Mouse (Mus musculus) right cerebral cortex, adult 2 months (tissue): ENCODE measurements around the gene Rfc2.

Experiments
- DNase-seq, 2 experiments: peaks; one replicate each; pipeline ENCODE4 v3.0.0; 2021 to 2022; ENCODE audit warnings: low spot score in 2 of 2

Gene Rfc2

DNA sequence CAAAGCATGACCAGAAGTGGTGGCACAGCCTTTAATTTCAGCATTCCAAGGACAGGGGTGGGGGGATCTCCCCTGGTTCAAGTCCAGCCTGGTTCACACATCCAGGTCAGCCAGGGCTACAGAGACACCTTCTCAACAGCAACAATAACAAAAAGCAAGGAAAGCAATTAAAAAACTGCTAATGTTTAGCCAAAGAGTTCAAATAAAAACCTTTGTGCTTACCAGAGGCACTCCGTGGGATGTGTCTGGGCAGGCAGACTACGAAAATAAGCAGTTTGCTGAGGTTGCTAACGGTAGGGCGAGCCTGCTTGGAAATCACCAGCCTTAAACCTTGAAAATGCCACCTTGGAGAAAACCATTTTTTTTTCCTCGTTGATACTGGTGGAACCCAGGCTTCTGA is at the start of gene Rfc2:
Rfc2 (plus strand) TSS at position 221 of the 400 bp plus-strand sequence.
- DNase-seq: no peak

DNA sequence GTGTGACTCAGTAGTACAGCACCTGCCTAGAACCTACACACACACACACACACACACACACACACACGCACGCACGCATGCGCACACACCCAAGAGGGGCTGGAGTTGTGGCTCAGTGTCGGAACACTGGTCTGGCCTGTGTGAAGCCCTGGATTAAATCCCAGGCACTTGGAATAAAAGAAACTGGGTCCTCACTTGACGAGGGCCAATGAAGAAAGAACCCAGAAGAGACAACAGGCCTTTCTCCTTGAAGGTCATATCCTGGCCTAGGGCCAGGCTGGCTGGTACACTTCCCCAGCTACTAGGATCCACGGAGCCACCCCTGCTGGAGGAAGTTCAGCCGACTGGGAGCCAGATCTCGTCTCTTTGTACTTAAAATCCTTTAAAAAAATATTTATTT is 49.6 kb upstream of the Rfc2 start:
- no peak for DNase-seq

DNA sequence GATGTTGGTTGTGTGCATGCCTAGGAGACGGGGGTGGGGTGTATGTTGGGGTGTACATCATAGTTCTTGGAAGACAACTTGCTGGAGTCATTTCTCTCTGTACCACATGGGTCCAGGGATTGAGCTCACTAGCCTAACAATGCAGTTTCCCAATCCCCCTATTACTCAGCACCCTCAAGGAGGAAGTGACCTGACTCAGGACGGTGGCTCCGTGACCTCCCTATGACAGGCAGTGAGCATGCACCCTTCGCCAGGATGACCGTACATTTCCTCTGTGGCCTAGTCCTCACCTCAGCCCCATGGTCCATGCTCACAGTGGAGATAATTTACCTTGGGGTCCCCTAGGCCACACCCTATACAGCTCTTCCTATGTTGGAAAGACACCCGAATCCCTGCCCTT is 48.7 kb upstream of the Rfc2 start:
- DNase-seq: no peak

DNA sequence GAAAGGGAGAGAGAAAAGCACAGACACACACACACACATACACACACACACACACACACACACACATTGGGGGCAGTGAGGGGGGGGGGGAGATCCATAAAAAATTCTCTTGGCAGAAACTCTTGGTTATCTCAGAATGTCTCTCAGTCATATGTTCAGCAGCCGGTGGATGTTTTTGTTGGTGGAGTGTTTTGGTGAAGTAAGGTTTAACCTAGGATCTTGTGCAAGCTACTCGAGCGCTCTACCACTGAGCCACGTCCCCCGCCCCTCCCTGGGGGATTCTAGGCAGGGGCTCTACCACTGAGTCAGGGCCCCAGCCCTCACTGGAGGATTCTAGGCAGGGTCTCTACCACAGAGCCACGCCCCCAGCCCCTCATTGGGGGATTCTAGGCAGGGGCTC is 45.1 kb upstream of the Rfc2 start:
- DNase-seq: no peak

DNA sequence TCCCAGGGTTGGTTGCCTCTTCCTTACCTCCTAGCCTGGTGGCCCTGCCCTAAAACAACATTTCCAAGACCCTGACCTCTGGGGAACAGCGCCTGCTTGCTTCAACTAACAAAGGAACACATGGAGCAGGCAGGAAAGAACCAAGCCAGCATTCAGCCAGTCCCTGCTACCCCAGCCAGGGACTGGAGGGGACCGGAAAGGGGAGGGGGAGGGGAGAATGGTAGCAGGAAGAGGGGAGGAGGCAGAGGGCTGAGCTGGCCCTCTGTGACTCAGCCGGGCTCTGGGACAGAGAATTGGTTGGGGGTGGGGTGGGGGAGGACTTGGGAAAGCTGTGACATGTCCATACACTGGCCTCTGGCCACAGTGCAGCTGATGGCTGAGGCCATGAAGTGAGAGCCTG is 41.3 kb upstream of the Rfc2 start:
- DNase-seq: no peak

DNA sequence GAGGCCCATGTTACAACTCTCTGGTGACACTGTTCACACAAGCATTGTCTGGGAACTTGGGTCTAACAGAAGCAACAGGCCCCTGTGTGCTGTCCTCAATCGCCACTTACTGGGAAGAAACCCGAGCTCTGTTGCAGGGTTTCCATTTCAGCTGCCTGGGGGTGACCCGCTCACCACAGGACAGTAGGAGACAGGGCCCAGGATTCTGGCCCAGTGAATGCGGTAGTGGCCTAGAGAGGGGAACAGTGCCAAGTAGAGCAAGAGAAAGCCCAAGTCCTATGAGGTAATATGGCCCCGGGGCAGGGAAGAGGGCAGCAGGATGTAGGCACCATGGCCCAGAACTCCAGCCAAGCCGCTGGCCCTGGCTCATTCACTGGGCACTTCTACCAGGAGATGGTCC is 40.3 kb upstream of the Rfc2 start:
- no peak for DNase-seq

DNA sequence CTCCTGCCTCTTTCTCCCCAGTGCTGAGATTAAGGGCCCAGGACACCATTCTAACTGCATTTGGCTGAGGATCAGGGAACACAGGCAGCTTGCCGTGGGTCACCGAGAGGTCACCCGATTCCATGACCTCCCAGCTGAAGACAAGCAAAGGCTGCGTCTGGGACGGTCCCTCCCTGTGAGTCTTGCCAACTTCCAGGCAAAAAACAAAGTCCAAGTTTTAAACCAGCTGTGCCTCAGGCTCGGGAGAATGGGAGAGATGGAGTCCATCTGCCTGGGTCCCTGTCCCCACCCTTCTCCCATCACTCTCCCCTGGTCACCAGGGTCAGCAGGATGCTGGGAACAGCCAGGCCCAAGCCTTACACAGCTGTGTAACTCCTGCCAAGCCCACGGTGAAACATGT is 39.5 kb upstream of the Rfc2 start:
- DNase-seq: no peak

DNA sequence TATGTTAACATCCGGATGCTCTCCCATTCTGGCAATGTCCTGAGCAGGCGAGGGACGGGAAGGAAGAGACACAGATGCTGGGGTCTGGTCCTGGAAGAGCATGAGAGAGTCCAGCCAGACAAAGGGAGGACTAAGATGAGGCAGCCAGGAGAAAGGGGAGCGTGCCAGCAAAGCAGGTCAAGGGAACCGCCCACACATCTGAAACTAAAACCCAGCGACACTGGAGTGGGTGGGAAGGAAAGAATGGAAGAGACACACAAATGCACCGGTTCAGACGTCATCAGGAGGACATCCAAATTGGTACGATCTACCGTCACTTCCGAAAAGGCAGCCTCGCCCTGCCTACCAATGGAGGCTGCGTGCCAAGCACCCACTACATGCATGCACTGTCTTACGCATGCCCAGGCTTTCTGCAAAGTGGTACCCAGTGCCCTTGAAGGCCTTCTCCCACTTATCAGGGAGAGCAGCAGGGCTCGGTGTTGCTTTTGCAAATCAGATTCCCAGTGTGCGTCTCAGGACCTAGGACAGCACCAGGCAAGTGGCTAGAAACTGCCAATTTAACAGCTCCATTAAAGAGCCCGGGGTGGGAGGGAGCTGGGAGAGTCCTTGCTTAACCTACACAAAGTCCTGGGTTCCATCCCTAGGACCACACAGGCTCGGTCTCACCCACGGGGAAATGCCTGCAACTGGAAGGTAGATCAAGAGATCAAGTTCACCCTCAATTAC is 36.5 kb upstream of the Rfc2 start:
- DNase-seq: peak; percentile 73 to 76

DNA sequence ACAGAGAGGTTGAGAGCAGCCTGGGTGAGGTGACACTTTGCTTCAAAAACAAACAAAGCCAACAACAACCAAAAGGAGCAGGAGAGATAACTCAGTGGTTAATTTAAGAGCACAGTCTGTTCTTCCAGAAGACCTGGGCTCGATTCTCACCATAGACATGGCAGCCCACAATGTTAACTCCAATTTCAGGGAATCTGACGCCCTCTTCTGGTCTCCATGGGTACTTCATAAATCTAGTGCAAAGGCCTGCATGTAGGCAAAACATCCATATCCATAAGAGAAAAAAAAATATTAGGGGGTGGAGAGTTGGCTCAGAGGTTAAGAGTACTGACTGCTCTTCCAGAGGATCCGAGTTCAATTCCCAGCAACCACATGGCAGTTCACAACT is 35.9 kb upstream of the Rfc2 start:
- DNase-seq: no peak

DNA sequence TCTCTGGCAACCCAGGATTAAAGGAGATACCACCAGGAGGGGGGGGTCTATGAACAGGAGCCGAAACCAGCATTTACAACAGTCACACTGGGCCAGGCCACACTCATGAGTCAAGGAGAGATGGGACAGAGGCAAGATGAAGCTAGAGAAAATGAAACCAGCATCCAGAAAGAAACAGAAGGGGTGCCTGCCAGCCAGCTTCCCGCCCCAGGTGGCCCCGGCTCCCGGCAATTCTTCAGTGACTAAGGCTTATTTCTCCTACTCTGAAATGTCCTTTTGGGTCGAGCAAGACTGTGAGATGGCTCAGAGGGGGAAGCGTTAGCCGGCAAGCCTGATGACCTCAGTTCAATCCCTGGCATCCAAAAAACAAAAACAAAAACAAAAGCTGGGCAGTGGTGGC is 34.4 kb upstream of the Rfc2 start:
- DNase-seq: no peak

DNA sequence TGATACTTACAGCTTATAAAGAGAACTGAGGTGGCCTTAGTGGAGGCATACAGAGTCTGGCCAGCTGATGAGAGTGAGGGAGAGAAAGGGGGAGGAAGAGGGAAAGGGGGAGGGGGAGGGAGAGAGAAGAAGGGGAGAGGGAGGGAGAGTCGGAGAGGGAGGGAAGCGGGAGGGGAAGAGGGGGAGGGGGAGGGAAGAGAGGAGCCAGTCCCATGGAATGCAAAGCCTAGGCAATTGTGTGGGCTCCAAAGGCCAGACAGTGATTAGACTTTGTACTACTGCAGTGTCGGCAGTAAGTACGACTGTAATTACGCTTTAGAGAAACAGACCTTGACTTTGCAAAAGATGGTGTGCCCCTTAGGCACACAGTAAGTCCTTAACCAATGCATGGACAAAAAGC is 32.9 kb upstream of the Rfc2 start:
- no peak for DNase-seq

DNA sequence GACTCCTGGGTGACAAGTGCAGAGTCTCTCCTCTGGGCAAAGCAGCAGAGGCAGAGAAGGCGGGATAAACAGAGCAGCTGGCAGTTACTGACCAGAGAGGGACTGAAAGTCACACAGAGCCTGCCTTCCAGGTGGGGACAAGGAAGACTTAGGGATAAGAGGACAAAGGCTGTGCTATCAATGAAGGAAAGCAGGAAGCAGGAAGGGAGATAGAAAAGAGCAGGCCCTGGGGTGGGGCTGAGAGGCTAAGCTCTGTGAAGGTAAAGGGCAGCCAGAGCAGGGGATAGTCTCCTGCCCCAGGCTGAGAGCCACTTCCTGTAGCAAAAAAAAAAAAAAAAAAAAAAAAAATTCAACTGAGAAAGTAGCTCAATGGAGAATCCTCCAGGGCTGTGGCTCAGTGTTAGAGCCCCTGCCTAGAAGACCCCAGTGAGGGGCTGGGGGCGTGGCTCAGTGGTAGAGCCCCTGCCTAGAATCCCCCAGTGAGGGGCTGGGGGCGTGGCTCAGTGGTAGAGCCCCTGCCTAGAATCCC is 31.5 kb upstream of the Rfc2 start:
- DNase-seq: no peak

DNA sequence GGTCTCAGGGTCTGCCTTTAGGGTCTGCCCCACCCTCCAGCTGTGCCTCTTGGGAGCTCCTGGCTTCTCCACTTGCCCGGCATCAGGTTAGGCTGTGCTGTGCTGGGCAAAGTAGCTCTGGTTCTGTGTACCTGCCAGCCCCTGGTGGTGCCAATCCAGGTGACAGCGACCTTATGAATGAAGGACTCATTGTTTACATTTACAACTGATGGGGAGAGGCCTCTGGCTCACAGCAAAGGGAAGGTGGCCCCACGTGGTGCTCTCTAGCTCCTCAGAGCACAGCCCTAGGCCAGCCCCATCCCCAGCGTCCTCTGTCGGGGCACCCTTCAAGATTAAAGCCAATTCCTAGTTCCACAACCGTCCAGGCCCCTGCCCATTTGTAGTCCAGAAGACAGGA is 30.3 kb upstream of the Rfc2 start:
- no peak for DNase-seq

DNA sequence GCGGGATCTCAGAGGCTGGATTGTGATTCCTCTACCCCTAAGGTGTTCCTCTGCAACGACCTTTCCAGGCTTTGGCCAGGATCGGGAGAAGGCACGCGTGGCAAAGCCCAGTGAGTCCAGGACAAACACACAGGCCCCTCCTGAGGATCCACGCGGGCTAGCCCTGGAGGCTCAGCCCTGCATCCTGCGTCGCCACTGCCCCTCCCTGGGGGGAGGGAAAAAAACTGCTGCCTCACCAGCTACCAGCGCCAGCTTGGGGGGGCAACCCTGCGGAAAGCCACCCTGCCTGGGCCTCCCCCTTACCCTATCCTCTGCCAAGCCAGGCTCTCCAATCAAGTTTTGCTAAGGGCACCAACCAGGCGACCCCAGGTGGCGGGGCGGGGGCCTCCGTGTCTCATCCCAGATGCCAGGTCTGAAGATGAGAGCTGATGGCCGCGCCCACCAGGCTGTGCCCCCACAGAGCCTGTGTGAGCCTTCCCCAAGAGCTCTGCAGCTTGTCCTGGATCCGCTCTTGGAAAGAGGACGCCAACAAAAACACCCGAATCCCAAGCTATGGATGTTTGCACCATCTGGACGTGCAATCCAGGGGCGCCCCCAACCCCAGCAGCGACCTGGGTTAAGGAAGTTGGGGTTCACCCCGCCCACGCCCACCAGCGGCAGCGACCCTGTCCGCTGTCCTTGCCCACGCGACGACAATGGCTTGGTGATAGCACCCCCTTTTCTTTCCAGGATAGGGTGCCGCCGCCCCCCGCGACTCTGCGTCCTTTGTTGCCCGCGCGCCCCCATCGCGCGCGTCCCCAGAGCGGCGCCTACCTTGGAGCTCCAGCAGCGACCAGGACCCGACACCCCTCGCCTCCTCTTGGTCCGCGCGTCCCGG is 29.7 kb upstream of the Rfc2 start:
- peak; percentile 47 to 64 for DNase-seq

DNA sequence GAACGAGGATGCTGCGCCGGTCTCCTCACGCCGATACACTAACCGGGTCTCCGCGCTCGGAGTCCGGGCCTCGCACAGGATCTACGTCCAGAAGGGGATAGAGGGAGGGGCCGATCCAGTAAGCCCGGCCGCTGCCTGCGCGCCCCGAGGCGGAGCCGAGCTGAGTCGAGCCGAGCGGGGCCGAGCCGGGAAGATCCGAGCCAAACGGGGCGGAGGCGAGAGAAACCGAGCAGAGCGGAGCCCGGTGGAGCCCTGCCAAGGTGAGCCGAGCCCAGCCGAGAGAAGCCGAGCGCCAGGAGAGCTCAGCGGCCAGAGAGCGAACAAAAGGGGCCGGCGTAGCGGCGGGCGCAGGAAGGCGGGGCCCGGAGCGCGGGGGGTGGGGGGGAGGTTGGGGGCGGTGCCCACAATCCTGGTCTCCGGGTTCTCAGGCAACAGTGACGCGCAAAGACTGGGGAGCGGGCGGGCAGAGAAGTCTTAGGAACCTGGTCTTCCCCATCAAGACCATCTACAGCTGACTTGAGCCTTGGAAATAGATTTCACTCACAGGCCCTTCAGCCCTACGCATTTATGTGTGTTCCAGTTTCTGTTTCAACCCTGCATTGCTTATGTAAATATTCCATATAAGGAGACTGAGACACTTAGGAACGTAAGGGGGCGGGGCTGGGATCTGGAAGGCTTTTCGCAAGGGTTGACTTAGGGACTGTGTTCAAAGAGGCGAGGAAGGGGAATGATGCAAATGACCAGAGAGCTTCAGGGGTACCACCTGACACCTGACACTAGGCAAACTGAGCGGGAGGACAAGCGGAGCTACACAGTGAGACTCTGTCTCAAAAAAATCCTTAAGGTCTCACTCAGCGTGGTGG is 28.8 kb upstream of the Rfc2 start, which contains the start of gene Clip2:
Clip2 (minus strand) TSS at position 325 of the 863 bp plus-strand sequence.
- peak; percentile 97 for DNase-seq

DNA sequence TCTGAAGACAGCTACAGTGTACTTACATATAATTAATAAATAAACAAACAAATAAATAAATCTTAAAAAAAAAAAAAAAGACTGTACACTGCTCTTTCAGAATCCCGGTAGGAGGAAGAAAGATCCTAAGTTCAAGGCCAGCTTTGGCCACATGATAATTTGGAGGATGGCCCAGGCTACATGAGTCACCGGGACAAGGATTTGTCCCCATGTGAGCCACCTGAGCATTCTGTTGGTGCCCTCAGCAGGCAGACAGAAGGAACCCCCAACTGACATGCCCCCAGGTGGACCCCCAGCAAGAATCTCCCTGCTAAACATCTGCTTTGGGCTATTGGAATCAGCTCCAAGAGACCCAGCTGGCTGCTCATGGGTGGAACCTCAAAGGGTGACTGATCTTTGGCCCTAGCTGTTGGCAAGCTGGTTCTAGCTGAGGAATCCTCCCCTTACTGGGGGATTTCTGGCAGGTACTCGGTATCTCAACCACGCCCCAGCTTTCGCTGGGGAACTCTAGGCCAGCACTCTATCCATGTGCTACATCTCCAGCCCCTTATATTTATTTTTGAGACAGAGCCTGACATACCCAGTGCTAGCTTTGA is 27.1 kb upstream of the Rfc2 start:
- DNase-seq: no peak

DNA sequence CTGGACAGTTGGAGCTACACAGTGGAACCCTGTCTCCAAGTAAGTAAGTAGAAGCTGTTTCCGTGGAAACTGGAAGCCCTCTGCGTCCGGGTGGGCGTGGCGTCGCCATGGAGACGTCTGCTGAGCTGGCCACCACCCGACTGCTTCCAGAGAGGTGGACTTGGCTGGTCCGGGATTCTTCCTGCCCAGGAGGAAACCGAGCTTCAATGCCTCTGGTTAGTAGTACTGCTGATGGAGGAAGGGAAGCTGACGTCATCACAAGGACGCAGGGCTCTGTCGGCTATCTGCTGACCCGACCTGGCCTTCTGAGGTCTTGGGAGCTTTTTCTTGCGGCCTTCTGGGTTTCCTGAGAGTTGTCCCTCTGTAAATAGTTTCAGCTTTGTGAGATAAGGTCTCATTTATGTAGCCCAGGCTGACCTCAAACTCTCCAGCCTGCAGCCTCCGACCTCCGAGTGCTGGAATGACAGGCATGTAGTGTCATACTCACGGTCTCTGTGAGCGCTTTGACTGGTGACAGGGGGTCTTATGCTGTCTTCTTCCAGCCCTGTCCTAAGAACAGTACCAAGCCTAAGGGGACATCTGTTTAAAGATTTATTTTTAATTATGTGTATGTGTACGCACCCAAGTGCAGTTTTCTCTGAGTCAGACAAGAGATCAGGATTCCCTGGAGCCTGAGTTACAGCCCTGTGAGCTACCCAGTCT is 25.6 kb upstream of the Rfc2 start:
- peak; percentile 84 for DNase-seq

DNA sequence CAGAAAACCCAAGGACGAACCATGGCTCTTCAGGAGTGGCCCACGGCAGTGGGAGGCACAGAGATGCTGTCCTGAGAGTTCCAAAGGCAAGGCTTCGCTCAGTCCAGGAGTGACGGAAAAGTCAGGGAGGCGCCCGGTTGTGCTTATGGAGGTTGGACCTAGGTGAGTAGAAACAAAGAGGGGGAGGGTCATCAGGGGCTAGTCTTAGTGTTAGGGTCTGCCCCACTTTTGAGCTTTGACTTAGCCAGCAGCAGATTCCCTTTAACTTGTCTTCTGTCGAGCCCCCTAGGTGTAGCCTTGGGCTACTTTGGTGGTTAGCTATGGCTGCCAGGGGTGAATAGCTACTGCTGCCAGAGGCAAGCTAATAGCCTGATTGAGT is 21.1 kb upstream of the Rfc2 start, which contains the start of gene Syna:
Syna (minus strand) TSS at position 101 of the 379 bp plus-strand sequence.
- DNase-seq: no peak

DNA sequence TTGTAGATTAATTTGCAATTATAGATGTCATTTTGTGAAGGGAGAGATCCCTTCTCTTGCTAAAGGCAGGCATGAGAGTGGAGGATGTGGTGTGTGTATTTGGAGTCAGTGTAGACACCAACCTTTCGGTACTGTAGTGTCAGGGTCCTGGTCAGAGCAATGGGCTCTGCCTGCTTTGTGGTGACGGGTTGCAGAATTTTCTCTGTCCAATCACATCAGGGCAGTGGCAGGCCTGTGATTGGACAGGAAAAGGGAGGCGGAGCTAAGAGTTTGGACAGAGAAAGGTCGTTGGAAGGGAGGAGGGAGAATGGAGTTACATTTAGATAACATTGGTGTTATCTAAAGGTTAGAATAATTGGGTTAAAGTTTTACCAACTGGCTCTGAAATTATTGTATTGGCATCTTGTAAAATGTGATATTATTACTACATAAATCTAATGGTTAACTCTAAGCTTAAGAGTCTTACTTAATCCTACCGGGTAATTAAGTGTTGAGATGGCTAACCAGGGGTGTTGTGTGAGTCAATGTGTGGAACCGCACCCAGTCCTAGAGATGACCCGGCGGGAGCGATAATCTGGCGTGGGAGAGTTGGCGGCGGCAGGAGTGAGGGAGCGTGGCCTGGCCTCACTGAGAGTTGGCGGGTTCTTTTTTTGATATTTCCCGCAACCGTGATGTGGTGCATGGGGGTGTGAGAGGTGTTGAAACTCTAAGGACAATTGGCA is 20.6 kb upstream of the Rfc2 start:
- no peak for DNase-seq

DNA sequence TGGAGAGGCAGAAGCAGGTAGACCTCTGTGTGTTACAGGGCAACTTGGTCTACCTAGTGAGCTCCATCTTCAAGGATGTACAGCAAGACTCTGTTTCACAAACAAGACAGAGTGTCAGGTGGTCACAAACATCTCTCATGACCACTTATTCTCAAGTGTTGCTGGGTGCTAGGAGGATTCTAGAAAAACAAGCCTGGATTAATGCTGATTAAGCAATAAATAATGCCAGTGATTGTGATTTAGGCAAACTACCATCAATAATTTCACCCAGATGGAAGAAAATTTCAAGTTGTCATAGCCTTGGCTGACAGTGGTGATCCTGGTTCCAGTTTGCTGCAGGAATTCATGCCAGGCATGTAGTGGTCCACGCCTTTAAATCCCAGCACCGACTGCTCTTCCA is 16.9 kb upstream of the Rfc2 start:
- DNase-seq: no peak
